Mouse (Mus musculus) NIH3T3 (cell line): Measurements from ENCODE around the gene Wfdc6a.
A peak's percentile ranks its signal among the peaks of the same experiment; 100 is the strongest.
"Not testable (repeated sequence)": the region's sequence is repeated elsewhere in the genome, so short reads cannot be mapped to it uniquely, and the experiment has no call there.

Experiments used
- DNase-seq: peaks from one replicate; pipeline ENCODE4 v3.0.0-alpha.2; 2012; ENCODE audit warnings: low read depth

The Wfdc6a gene

GRCm38 (mm10) chr2:164585025-164585725 lies at the start of gene Wfdc6a:
Wfdc6a (minus strand) TSS chr2:164585447.
- peak; percentile 20 for DNase-seq

DNA sequence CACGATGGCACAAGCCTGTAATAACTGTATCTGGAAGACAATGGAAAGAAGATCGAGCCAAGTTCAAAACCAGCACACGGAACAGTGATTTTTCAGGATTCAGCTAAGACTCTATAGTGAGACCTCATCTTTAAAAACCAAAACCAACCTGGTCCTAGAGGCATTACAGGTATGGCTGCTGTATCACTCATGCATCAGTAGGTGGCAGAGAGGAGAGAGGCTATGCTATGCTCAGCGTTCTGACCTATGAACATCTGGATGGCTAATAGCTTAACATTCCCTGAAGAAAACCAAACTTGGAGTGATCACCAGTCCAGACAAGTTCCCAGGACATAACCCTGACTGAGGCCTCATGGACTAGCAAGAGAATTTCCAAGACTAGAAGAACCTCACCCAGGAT lies 36.5 kb upstream of the Wfdc6a start:
- DNase-seq: no peak

- no peak for DNase-seq
These were observed 33.8 kb upstream of the Wfdc6a start for GRCm38 (mm10) chr2:164619050-164619449.

DNA sequence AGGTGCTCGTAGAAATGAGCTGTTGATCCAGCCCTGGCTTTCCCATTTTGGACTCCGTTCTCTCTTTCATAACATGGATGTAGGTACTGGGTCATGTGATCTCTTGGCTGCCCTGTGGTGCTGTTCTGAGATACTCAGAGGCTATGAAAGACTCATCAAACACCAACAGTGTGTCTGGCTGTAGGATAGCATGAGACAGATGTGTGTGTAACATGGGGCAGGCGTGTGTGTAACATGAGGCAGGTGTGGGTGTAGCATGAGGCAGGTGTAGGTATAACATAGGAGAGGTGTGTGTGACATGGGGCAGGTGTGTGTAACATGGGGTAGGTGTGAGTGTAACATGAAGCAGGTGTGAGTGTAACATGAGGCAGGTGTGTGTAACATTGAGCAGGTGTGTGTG lies 30.1 kb upstream of the Wfdc6a start:
- no peak for DNase-seq

DNA sequence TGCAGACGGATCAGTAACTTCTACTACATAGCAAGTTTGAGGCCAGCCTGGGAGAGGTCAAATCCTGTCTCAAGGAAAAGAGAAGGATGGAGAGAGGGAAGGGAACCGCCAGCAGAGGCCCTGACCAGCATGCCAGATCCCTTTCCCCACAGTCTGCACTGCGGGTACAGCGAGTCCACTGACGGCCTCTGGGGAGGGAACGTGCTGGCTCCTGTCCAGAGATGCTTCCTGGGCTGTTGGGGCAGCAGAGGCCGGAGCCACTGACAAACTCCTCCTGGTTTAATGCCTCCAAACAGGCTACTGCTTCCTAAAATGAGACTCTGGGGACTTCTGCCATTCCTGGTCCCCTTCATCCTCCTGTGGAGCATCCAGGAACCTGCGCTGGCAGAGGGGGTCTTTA lies 28.2 kb upstream of the Wfdc6a start, which contains the start of the genes Wfdc6b and Wfdc8:
Gene Wfdc6b, plus strand, starts transcription at position 52 of the 400 bp plus-strand sequence.
Gene Wfdc8, minus strand, starts transcription at position 156 of the 400 bp plus-strand sequence.
- DNase-seq: not testable (repeated sequence)

GRCm38 (mm10) chr2:164608781-164609180 lies 23.5 kb upstream of the Wfdc6a start:
- peak; percentile 24 for DNase-seq

DNA sequence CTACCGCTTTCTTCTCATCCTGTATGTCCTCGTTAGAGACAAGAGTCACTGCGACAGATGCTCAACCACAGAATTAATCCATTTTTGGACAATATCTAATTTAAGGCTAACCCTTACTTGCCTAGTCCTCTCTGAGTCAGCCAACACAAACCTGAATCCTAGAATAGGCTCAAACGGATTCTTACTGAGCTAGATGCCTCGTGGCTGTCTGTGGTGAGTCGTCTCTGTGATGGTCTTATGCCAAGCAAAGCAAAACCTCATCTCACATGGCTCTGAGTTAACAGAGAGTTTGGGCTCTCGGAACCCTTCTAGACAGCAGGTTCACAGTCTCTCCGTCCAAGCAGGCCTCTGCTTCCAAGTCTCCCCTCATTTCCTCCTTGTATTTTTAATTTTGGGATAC lies 19.2 kb upstream of the Wfdc6a start:
- peak; percentile 72 for DNase-seq

- DNase-seq: peak; percentile 30
These were observed 18.2 kb upstream of the Wfdc6a start for GRCm38 (mm10) chr2:164603482-164603881.

DNA sequence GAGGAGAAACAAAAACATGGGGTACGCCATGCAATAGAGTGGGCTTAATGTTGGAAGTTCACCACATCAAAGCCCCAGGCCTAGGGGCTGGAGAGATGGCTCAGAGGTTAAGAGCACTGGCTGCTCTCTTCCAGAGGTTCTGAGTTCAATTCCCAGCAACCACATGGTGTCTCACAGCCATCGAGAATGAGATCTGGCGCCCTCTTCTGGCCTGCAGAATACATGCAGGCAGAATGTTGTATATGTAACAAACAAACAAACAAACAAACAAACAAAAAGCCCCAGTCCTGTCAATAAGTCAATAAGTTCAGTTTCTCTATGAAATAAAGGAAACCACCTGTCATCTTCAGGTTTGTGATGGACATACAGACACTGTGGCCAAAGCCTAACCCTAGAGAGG lies 14.9 kb upstream of the Wfdc6a start:
- DNase-seq: no peak

GRCm38 (mm10) chr2:164593494-164593893 lies 8.2 kb upstream of the Wfdc6a start, which contains the start of gene Eppin:
Eppin (minus strand) TSS chr2:164593594.
- no peak for DNase-seq

- DNase-seq: peak; percentile 80
These were observed 6.8 kb upstream of the Wfdc6a start for GRCm38 (mm10) chr2:164592014-164592413.

- DNase-seq: not testable (repeated sequence)
These were observed 11.9 kb downstream of the Wfdc6a start, which contains the start of gene Spint3 for GRCm38 (mm10) chr2:164573359-164573758. Spint3 (minus strand) TSS chr2:164573459.

DNA sequence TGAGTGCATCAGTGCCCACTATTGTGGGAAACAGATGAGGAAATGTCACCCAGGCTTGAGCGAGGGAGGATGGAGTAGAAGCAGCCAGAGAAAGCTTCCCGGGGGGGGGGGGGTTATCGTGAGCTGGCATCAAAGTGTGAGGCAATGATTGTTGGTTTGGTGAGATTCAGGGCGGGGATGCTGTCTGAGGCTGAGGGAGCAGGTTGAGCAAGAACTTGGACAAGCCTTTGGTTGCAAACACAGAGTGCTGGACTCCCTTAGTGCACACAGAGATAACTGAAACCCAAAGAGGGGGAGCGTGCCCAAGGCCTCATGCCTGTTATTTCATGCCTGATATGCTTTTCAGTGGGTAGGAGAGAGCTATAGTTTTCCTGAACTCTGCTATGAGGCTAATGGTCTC lies 17.8 kb downstream of the Wfdc6a start:
- peak; percentile 14 for DNase-seq

GRCm38 (mm10) chr2:164566997-164567396 lies 18.2 kb downstream of the Wfdc6a start:
- no peak for DNase-seq

DNA sequence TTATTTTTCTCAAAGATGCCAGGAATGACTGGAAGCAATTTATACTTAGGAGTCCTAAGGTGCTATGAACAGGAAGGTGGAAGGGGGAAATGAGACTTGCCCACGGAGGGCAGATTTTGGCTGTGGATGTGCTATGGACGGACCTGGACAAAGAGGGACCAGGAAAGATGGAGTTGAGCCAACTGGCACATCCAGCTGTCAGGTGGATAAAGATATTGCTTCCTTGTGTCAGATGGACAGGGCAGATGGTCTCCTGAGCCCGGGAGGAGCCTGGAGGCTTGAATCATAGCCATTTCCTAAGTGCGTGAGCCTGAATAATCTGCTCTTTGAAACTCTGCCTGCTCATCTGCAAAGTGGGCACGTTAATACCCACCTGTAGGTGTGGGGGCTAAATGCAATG lies 20.9 kb downstream of the Wfdc6a start:
- no peak for DNase-seq

- peak; percentile 69 for DNase-seq
These were observed 21.8 kb downstream of the Wfdc6a start for GRCm38 (mm10) chr2:164563339-164564038.

DNA sequence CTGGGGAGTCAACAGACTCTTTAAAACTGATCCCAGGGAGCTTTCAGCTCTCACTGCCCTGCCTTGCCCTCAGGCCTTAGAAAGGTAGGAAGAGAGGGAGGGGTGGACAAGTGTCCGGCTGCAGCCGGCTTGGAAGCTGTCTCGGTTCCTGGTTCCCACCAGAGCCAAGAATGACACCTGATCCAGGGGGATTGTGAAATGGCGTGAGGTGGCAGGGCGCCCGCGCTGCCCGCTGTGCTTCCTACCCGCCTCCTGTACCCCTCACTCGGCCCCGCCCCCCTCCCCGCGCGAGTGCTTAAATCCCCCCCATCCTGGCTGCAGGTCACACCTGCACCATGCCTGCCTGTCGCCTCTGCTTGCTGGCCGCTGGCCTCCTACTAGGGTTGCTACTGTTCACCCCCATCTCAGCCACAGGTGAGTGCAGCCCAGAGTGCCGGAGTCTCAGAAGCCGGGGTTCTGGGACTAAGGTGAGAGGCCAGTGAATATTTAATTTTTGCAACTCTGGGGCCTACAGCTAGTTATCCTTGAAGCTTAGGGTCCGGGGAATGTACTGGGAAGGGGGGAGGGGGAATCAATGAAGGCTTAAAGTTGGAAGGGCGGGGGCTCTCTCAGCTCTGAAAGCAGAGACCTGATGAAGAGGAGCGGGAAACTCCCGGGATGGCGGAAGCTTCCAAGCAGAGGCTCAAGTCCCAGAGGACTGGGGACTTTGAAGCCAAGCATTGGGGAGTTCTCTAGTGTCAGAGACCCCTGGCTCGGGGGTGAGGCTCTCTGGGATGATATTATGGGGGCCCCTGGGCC lies 22.7 kb downstream of the Wfdc6a start, which contains the start of gene Wfdc2:
Gene Wfdc2, plus strand, starts transcription at position 23 of the 798 bp plus-strand sequence.
- DNase-seq: no peak

- DNase-seq: no peak
These were observed 25.1 kb downstream of the Wfdc6a start for GRCm38 (mm10) chr2:164560106-164560505.

DNA sequence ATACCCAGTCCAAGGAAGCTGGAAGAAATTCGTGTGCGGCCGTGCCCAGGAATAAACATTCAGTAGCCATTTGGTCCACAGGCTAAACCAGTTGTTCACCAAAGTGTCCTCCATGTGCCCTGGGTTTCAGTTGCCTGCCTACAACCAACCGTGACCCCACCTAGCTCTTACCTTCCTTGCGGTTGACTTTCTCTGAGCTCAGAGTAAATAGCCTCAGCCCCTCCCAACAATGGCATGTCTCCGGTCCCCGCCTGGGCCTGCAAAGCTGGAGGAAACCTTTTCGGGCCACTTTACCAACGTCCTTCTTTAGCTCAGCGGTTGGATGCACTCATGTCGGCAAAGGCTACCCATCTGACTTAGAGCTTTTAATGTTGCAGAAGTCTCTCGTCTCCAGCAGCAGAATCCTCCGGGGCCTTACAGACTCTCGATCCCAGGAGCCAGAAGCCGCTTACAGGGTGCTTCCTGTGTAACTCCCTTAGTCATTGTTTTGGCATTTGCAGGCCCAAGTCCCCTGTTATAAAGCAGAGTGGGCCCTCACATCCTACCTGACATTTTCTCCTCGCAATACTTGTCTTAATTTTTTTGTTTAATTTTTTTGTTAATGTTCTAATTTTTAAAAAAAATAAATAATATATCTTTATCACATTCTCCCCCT lies 26.1 kb downstream of the Wfdc6a start:
- no peak for DNase-seq

- peak; percentile 52 for DNase-seq
These were observed 26.8 kb downstream of the Wfdc6a start for GRCm38 (mm10) chr2:164558426-164558825.

GRCm38 (mm10) chr2:164551502-164551901 lies 33.7 kb downstream of the Wfdc6a start:
- DNase-seq: no peak

DNA sequence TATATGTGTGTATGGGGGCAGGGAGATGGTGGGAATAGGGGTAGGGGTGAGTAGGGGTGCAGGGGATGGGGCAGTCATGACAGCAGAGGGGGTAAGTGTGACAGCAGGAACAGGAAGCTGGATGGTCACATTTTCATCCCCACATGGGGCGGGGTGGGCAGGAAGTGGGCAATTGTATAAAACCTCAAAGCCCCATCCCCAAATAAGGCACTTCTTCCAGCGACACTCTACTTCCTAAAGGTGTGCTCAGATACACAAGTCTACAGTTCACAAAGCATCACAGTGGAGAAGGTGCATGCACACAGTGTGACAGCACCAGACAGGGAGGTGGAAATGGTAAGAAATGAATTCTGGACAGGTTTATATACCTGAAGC lies 34.4 kb downstream of the Wfdc6a start:
- no peak for DNase-seq
